Mouse (Mus musculus) ES-E14 (cell line): Measurements from ENCODE around the gene Lrpap1. TPM values are rescaled to one million over a fixed set of nuclear protein-coding genes. Genes with fewer than 3 reads are reported as not detected.

ENCODE experiments used
- DNase-seq: peaks from one replicate; pipeline ENCODE4 v3.0.0-alpha.2; 2013; ENCODE audit warnings: low read depth, low spot score
- H3K27ac ChIP-seq: 2 replicates; pipeline ENCODE4 v1.5.1; 2012; ENCODE audit warnings: low read depth, mild to moderate bottlenecking, low read length, moderate library complexity, mixed read lengths; ENCODE audit not compliant: poor library complexity, insufficient read depth, severe bottlenecking
- H3K36me3 ChIP-seq: 2 replicates; pipeline ENCODE4 v1.6.1; 2012; ENCODE audit warnings: mild to moderate bottlenecking, low read length, moderate library complexity, mixed read lengths; ENCODE audit not compliant: control insufficient read depth, poor library complexity, insufficient read depth, severe bottlenecking
- H3K4me1 ChIP-seq, 2 experiments: fragments of 150-350 bp in 1 of 2; sonication (generic) in 1 of 2; 2 replicates each; pipeline ENCODE4 v1.6.1; 2012; ENCODE audit warnings: low read length in 2 of 2, mild to moderate bottlenecking in 1 of 2, mixed read lengths in 1 of 2; ENCODE audit not compliant: control insufficient read depth in 2 of 2, insufficient read depth in 2 of 2, poor library complexity in 1 of 2
- H3K4me3 ChIP-seq, 2 experiments: fragments of 150-350 bp in 1 of 2; sonication (generic) in 1 of 2; 2 replicates each; pipeline ENCODE4 v1.5.1; 2012; ENCODE audit warnings: low read length in 2 of 2, low read depth in 1 of 2, mild to moderate bottlenecking in 1 of 2, mixed read lengths in 1 of 2; ENCODE audit not compliant: insufficient read depth in 1 of 2, poor library complexity in 1 of 2, severe bottlenecking in 1 of 2
- H3K9ac ChIP-seq: 2 replicates; pipeline ENCODE4 v1.6.1; 2012; ENCODE audit warnings: low read depth, mild to moderate bottlenecking, low read length, mixed read lengths; ENCODE audit not compliant: poor library complexity, insufficient read depth, severe bottlenecking
- H3K9me3 ChIP-seq: fragments of 150-350 bp; sonication (generic); 2 replicates; pipeline ENCODE4 v1.6.1; 2012; ENCODE audit warnings: low read depth, mild to moderate bottlenecking, low read length; ENCODE audit not compliant: control insufficient read depth, insufficient read depth
- CHD2 ChIP-seq: IDR thresholded peaks from 2 replicates; pipeline ENCODE4 v1.6.1; 2014; ENCODE audit warnings: mild to moderate bottlenecking, low read depth, low read length, inconsistent platforms
- HCFC1 ChIP-seq: IDR thresholded peaks from 2 replicates; pipeline ENCODE4 v1.6.1; 2012; ENCODE audit warnings: low read length, inconsistent platforms, borderline replicate concordance; ENCODE audit not compliant: insufficient read depth
- MAFK ChIP-seq: IDR thresholded peaks from 2 replicates; pipeline ENCODE4 v1.6.1; 2014; ENCODE audit warnings: mild to moderate bottlenecking, low read depth, low read length, inconsistent platforms; ENCODE audit not compliant: insufficient read depth
- ZC3H11A ChIP-seq: IDR thresholded peaks from 2 replicates; pipeline ENCODE4 v1.6.1; 2012; ENCODE audit warnings: low read depth, mild to moderate bottlenecking, inconsistent platforms, low read length, borderline replicate concordance
- ZNF384 ChIP-seq: IDR thresholded peaks from 2 replicates; pipeline ENCODE4 v1.6.1; 2012; ENCODE audit warnings: low read depth, low read length, inconsistent platforms
- in situ Hi-C, 2 experiments: fragments of 600-800 bp; cut with MboI; formaldehyde crosslinking; loops; one replicate each; pipeline ENCODE4 v1.15.1; 2025; ENCODE audit warnings: low sequenced_read_pairs in 2 of 2, inconsistent platforms in 1 of 2; ENCODE audit not compliant: unreplicated experiment in 2 of 2
- total RNA-seq: library from RNA; depleted of rRNA; stranded (reverse); fragments of 300-350 nt; gene quantifications from 2 replicates; pipeline ENCODE4 v1.2.3, GENCODE M21; 2012

The Lrpap1 gene
- total RNA-seq, 1 experiment: 275 TPM

GRCm38 (mm10) chr5:35103528-35103927, 2.0 kb downstream of the Lrpap1 start:
- H3K27ac ChIP-seq: peak overlapping the region; percentile 65; the same call in 1 of the 2 replicates
- no peak overlapping the region for H3K9ac ChIP-seq
- in situ Hi-C loops: no loop called here
- no peak for DNase-seq
- H3K36me3 ChIP-seq: peaks cover 41% of the 10 kb centered on the region
- TF ChIP-seq ZC3H11A: no peak
- no peak for TF ChIP-seq HCFC1
- TF ChIP-seq CHD2: no peak
- no peak for TF ChIP-seq MAFK
- TF ChIP-seq ZNF384: no peak
- peaks cover 0 to 18% of the 10 kb centered on the region in 2 experiments; a peak in 3 of 4 replicates for H3K4me1 ChIP-seq
- H3K4me3 ChIP-seq: peak overlapping the region; percentile 73 to 92
- no peaks in the 10 kb centered on the region for H3K9me3 ChIP-seq

DNA sequence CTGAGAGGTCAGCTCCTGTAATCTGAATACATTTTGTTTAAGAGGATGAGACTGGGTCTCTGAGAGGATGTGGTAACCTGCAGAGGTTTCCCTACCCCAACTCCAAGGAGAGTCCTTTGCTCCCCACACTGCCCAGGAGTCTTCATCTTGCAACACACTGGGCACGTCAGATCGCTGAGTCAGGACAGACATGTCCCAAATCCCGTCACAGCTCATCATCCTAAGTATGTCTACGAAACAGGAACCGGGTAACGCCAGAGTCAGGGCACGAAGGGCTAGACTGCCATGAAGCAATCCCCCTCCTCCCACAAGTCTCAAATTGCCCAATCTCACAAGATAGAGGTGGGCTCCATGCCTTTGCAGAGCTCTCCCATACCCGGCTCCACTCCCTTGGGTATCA, 2.5 kb downstream of the Lrpap1 start:
- no peak for TF ChIP-seq ZNF384
- no peak for TF ChIP-seq CHD2
- no peak for TF ChIP-seq HCFC1
- TF ChIP-seq ZC3H11A: no peak
- TF ChIP-seq MAFK: no peak
- peak overlapping the region; percentile 73 to 92; a peak in 2 of 4 replicates for H3K4me3 ChIP-seq
- peaks cover 45% of the 10 kb centered on the region for H3K36me3 ChIP-seq
- H3K27ac ChIP-seq: no peak overlapping the region
- H3K4me1 ChIP-seq: peaks cover 0 to 18% of the 10 kb centered on the region in 2 experiments; a peak in 3 of 4 replicates
- DNase-seq: no peak
- no peak overlapping the region for H3K9ac ChIP-seq
- in situ Hi-C loops: no loop called here
- no peaks in the 10 kb centered on the region for H3K9me3 ChIP-seq

GRCm38 (mm10) chr5:35091636-35092035, 13.9 kb downstream of the Lrpap1 start:
- Histone ChIP-seq H3K9me3 (no peaks in the 10 kb centered on the region), H3K9ac (no peak overlapping the region), H3K36me3 (peaks cover 50% of the 10 kb centered on the region), H3K4me3 (no peak overlapping the region), H3K4me1 (no peaks in the 10 kb centered on the region; a peak in 1 of 4 replicates), H3K27ac (no peak overlapping the region)
- in situ Hi-C loops: no loop called here
- DNase-seq: no peak
- no peak for TF ChIP-seq HCFC1
- TF ChIP-seq ZNF384: no peak
- TF ChIP-seq CHD2: no peak
- no peak for TF ChIP-seq MAFK
- TF ChIP-seq ZC3H11A: no peak

- Histone ChIP-seq H3K36me3 (peaks cover 30% of the 10 kb centered on the region), H3K9me3 (no peaks in the 10 kb centered on the region), H3K4me3 (no peak overlapping the region), H3K4me1 (no peaks in the 10 kb centered on the region), H3K9ac (no peak overlapping the region), H3K27ac (no peak overlapping the region)
- in situ Hi-C loops: no loop called here
- DNase-seq: no peak
- TF ChIP-seq ZNF384 (no peak), CHD2 (no peak), MAFK (no peak), HCFC1 (no peak), ZC3H11A (no peak)
Observed at GRCm38 (mm10) chr5:35089614-35089963, 16.0 kb downstream of the Lrpap1 start.
